Mouse (Mus musculus) MEL (cell line): ENCODE measurements around the gene Cckar. TPM values are rescaled to one million over a fixed set of nuclear protein-coding genes. Genes with fewer than 3 reads are reported as not detected.

Experiments
- DNase-seq: peaks from one replicate; pipeline ENCODE4 v3.0.0; 2011; ENCODE audit warnings: low read depth, low spot score
- H3K27ac ChIP-seq: 2 replicates; pipeline ENCODE4 v1.5.1; 2012; ENCODE audit warnings: low read depth, mild to moderate bottlenecking, control low read depth, low read length, moderate library complexity; ENCODE audit not compliant: control insufficient read depth
- H3K27me3 ChIP-seq, 2 experiments: fragments of 150-350 bp in 1 of 2; sonication (generic) in 1 of 2; 2 replicates each; pipeline ENCODE4 v1.6.1; 2012; ENCODE audit warnings: low read length in 2 of 2, mild to moderate bottlenecking in 2 of 2, improper control_type of control experiment in 1 of 2, moderate library complexity in 1 of 2; ENCODE audit not compliant: insufficient read depth in 2 of 2, control insufficient read depth in 1 of 2
- H3K36me3 ChIP-seq, 2 experiments: 2 replicates each; pipeline ENCODE4 v1.6.1; 2012 to 2014; ENCODE audit warnings: low read length in 2 of 2, improper control_type of control experiment in 1 of 2, inconsistent platforms in 1 of 2, mild to moderate bottlenecking in 1 of 2; ENCODE audit not compliant: insufficient read depth in 2 of 2, control insufficient read depth in 1 of 2
- H3K4me1 ChIP-seq, 2 experiments: fragments of 150-350 bp in 1 of 2; sonication (generic) in 1 of 2; 2 replicates each; pipeline ENCODE4 v1.6.1; 2012; ENCODE audit warnings: low read length in 2 of 2, improper control_type of control experiment in 1 of 2, mild to moderate bottlenecking in 1 of 2; ENCODE audit not compliant: insufficient read depth in 2 of 2, control insufficient read depth in 1 of 2
- H3K4me3 ChIP-seq, 2 experiments: fragments of 150-350 bp in 1 of 2; sonication (generic) in 1 of 2; 2 replicates each; pipeline ENCODE4 v1.5.1; 2012; ENCODE audit warnings: low read depth in 2 of 2, low read length in 2 of 2, mild to moderate bottlenecking in 2 of 2, moderate library complexity in 2 of 2, control low read depth in 1 of 2, improper control_type of control experiment in 1 of 2; ENCODE audit not compliant: control insufficient read depth in 1 of 2, insufficient read depth in 1 of 2
- H3K79me2 ChIP-seq: 2 replicates; pipeline ENCODE4 v1.6.1; 2012; ENCODE audit warnings: mild to moderate bottlenecking, low read length, moderate library complexity; ENCODE audit not compliant: control insufficient read depth, poor library complexity, insufficient read depth
- H3K9ac ChIP-seq: 2 replicates; pipeline ENCODE4 v1.6.1; 2012; ENCODE audit warnings: low read depth, mild to moderate bottlenecking, control low read depth, low read length, moderate library complexity; ENCODE audit not compliant: control insufficient read depth, poor library complexity, severe bottlenecking
- H3K9me3 ChIP-seq: fragments of 150-350 bp; sonication (generic); replicated peaks from 2 replicates; pipeline ENCODE4 v1.6.1; 2012; ENCODE audit warnings: mild to moderate bottlenecking, low read length, improper control_type of control experiment, moderate library complexity; ENCODE audit not compliant: insufficient read depth
- CHD1 ChIP-seq: IDR thresholded peaks from 2 replicates; pipeline ENCODE4 v1.6.1; 2012; ENCODE audit warnings: low read depth, mild to moderate bottlenecking, inconsistent platforms, low read length, improper control_type of control experiment
- CTCF ChIP-seq, 3 experiments: IDR thresholded peaks in 2 of 3; conservative IDR thresholded peaks in 1 of 3; 2 replicates each; pipeline ENCODE4 v1.5.1; 2011 to 2012; ENCODE audit warnings: low read length in 3 of 3, low read depth in 2 of 3, mild to moderate bottlenecking in 2 of 3, improper control_type of control experiment in 1 of 3, inconsistent platforms in 1 of 3, mixed read lengths in 1 of 3, moderate library complexity in 1 of 3; ENCODE audit not compliant: control insufficient read depth in 1 of 3, insufficient read depth in 1 of 3, poor library complexity in 1 of 3, severe bottlenecking in 1 of 3
- E2F4 ChIP-seq: IDR thresholded peaks from 2 replicates; pipeline ENCODE4 v1.6.1; 2011; ENCODE audit warnings: low read depth, low read length, improper control_type of control experiment, borderline replicate concordance
- EP300 ChIP-seq, 2 experiments: IDR thresholded peaks; 2 replicates each; pipeline ENCODE4 v1.6.1; 2011; ENCODE audit warnings: improper control_type of control experiment in 2 of 2, low read length in 2 of 2, low read depth in 1 of 2, mild to moderate bottlenecking in 1 of 2
- ETS1 ChIP-seq: IDR thresholded peaks from 2 replicates; pipeline ENCODE4 v1.6.1; 2012; ENCODE audit warnings: low read depth, mild to moderate bottlenecking, inconsistent platforms, low read length, improper control_type of control experiment, moderate library complexity
- JUND ChIP-seq: IDR thresholded peaks from 2 replicates; pipeline ENCODE4 v1.6.1; 2011; ENCODE audit warnings: low read depth, mild to moderate bottlenecking, improper control_type of control experiment, low read length
- KAT2A ChIP-seq: conservative IDR thresholded peaks from 2 replicates; pipeline ENCODE4 v1.6.1; 2012; ENCODE audit warnings: low read depth, low read length, improper control_type of control experiment, inconsistent platforms
- MYB ChIP-seq: IDR thresholded peaks from 2 replicates; pipeline ENCODE4 v1.6.1; 2011; ENCODE audit warnings: mild to moderate bottlenecking, low read depth, low read length, improper control_type of control experiment
- NELFE ChIP-seq: IDR thresholded peaks from 2 replicates; pipeline ENCODE4 v1.6.1; 2011; ENCODE audit warnings: low read depth, low read length, improper control_type of control experiment
- NRF1 ChIP-seq: IDR thresholded peaks from 2 replicates; pipeline ENCODE4 v1.6.1; 2014; ENCODE audit warnings: low read depth, mild to moderate bottlenecking, inconsistent platforms, low read length, improper control_type of control experiment, moderate library complexity; ENCODE audit not compliant: poor library complexity, insufficient read depth, severe bottlenecking
- POLR2AphosphoS2 ChIP-seq: IDR thresholded peaks from 2 replicates; pipeline ENCODE4 v1.6.1; 2011; ENCODE audit warnings: low read length, improper control_type of control experiment
- POLR2AphosphoS5 ChIP-seq: IDR thresholded peaks from 2 replicates; pipeline ENCODE4 v1.6.1; 2012; ENCODE audit warnings: low read depth, borderline replicate concordance, mild to moderate bottlenecking, inconsistent platforms, low read length, moderate library complexity, mixed read lengths
- RCOR1 ChIP-seq: IDR thresholded peaks from 2 replicates; pipeline ENCODE4 v1.6.1; 2012; ENCODE audit warnings: low read depth, mild to moderate bottlenecking, inconsistent platforms, low read length, improper control_type of control experiment
- SMC3 ChIP-seq: IDR thresholded peaks from 2 replicates; pipeline ENCODE4 v1.6.1; 2011; ENCODE audit warnings: low read depth, low read length, improper control_type of control experiment
- TCF12 ChIP-seq: IDR thresholded peaks from 2 replicates; pipeline ENCODE4 v1.6.1; 2014; ENCODE audit warnings: low read depth, mild to moderate bottlenecking, inconsistent platforms, low read length, improper control_type of control experiment, moderate library complexity
- UBTF ChIP-seq: IDR thresholded peaks from 2 replicates; pipeline ENCODE4 v1.6.1; 2012; ENCODE audit warnings: low read depth, mild to moderate bottlenecking, inconsistent platforms, low read length, improper control_type of control experiment, moderate library complexity, borderline replicate concordance; ENCODE audit not compliant: insufficient read depth
- ZNF384 ChIP-seq: IDR thresholded peaks from 2 replicates; pipeline ENCODE4 v1.6.1; 2012; ENCODE audit warnings: low read depth, mild to moderate bottlenecking, inconsistent platforms, low read length, improper control_type of control experiment
- polyA plus RNA-seq, 2 experiments: library from polyadenylated mRNA; stranded (reverse) in 1 of 2; unstranded in 1 of 2; fragments of >175 nt in 1 of 2; fragments of >200 nt in 1 of 2; gene quantifications; 2 replicates each; pipeline versions ENCODE4 v1.2.1 to v1.2.4; 2012; ENCODE audit warnings: low replicate concordance in 2 of 2, low read depth in 1 of 2; ENCODE audit not compliant: insufficient read length in 2 of 2, insufficient read depth in 1 of 2, missing spikeins in 1 of 2
- total RNA-seq: library from RNA; depleted of rRNA; stranded (reverse); fragments of 300-350 nt; gene quantifications from 2 replicates; pipeline ENCODE4 v1.2.3, GENCODE M21; 2012; rRNA removed

Gene Cckar
- total RNA-seq = not detected in 2 replicates
- not detected for polyA plus RNA-seq

DNA sequence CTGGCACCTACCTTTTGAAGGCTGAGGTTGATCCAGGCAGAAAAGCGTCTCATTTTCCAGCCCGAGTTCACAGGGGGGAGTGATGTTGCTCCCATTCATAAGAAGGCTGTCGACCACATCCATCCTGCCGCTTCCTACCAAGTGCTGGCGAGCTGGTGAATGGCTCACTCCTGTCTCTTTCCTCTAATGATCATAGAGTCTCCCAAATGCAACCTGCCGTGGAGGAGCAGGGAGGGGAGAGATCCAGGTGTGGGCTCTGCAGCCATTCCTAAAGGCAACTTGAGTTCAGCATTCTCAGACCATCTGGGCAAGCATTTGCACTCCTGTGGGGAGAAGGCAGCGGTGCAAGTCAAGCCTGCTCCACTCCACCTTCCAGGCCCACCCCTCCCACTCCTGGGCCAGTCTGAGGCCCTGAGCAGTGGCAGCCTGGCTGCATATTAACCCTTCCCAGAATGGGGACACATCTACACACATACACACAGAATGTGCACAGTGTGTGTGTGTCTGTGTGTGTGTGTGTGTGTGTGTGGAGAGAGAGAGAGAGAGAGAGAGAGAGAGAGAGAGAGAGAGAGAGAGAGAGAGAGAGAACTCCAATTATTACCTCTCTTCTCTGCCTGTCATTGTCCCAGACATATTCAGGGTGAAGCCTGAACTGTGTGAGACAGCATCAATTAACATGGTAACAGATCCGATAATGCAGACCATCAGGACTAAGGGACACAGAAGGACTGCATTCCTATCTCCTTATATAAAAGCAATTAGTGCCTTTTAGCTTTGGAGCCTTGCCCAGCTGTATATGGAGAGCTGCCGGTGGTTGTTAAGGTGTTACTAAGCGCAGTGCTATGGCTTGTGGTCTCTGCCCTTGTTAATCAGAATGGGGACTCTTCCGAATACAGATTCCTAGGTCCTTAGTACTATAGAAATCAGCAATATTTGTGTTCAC, at the start of gene Cckar:
Cckar (minus strand) TSS at position 471 of the 943 bp plus-strand sequence.
- no peaks in the 10 kb centered on the region for H3K79me2 ChIP-seq
- H3K4me1 ChIP-seq = no peaks in the 10 kb centered on the region
- no peak for DNase-seq
- H3K27me3 ChIP-seq = no peaks in the 10 kb centered on the region
- no peak within 1 kb of the TSS for H3K27ac ChIP-seq
- H3K36me3 ChIP-seq = no peaks in the 10 kb centered on the region
- no peak within 1 kb of the TSS for H3K4me3 ChIP-seq
- H3K9me3 ChIP-seq = no peaks in the 10 kb centered on the region
- no peak within 1 kb of the TSS for H3K9ac ChIP-seq
- TF ChIP-seq KAT2A (no peak), ETS1 (no peak), CTCF (IDR thresholded peaks at IDR 0.05 in 2 of 3, conservative IDR thresholded peaks at IDR 0.05 in 1 of 3; ENCODE audit: control insufficient read depth in 1 of 3, insufficient read depth in 1 of 3, low read depth in 2 of 3, low read length in 3 of 3, poor library complexity in 1 of 3, severe bottlenecking in 1 of 3) (no peak), POLR2AphosphoS5 (no peak), SMC3 (no peak), NRF1 (no peak), E2F4 (no peak), POLR2AphosphoS2 (no peak), CHD1 (no peak), UBTF (no peak)

DNA sequence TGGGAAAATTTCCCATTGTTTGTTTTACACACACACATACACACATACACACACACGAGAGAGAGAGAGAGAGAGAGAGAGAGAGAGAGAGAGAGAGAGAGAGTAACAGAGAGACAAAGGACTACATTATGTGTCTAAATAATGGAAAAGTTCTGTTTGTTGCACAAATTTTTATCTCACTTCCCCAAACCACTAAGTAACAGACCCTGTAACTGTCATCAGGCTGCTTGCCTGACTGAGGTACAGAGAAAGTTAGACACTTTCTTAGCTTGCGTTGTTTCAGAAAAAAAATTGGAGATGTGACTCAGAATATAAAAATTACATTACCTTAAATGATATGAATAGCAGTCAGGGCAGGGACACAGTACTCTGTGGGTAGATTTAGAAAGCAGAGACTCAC, 36.6 kb upstream of the Cckar start:
- H3K79me2 ChIP-seq = no peaks in the 10 kb centered on the region
- no peaks in the 10 kb centered on the region; a peak in 1 of 4 replicates for H3K4me1 ChIP-seq
- H3K4me3 ChIP-seq = peak overlapping the region in 1 of 2 experiments; percentile 37; a peak in 1 of 4 replicates
- H3K27me3 ChIP-seq = no peaks in the 10 kb centered on the region
- H3K36me3 ChIP-seq = no peaks in the 10 kb centered on the region
- H3K27ac ChIP-seq = peak overlapping the region; percentile 73
- H3K9me3 ChIP-seq = no peaks in the 10 kb centered on the region
- DNase-seq = peak; percentile 41
- 0 out of 2 replicates have a peak overlapping the region, but pooled peaks have one; percentile 22 for H3K9ac ChIP-seq
- TF ChIP-seq TCF12 = peak; percentile 41; the same call in 1 of the 2 replicates
- 0 out of 2 replicates have a peak, but pooled peaks have one; percentile 21 for TF ChIP-seq ETS1
- 0 out of 2 replicates have a peak, but pooled peaks have one; percentile 25 for TF ChIP-seq JUND
- peak; percentile 63 to 80 for TF ChIP-seq EP300 (IDR thresholded peaks at IDR 0.05; ENCODE audit: low read depth in 1 of 2, low read length in 2 of 2)
- no peak for TF ChIP-seq RCOR1
- TF ChIP-seq UBTF = no peak
- TF ChIP-seq MYB = peak; percentile 89
- TF ChIP-seq KAT2A = no peak
- TF ChIP-seq NELFE = no peak
- TF ChIP-seq ZNF384 = 0 out of 2 replicates have a peak, but pooled peaks have one; percentile 14
